Mouse (Mus musculus) left cerebral cortex, adult 18-20 months (tissue): ENCODE data around the gene Cd300lb. TPM values are rescaled to one million over a fixed set of nuclear protein-coding genes. Genes with fewer than 3 reads are reported as not detected.
"Not testable (repeated sequence)": the region's sequence is repeated elsewhere in the genome, so short reads cannot be mapped to it uniquely, and the experiment has no call there.

Experiments used
- DNase-seq, 2 experiments: peaks; one replicate each; pipeline ENCODE4 v3.0.0; 2021 to 2022; ENCODE audit warnings: low spot score in 2 of 2, mixed read lengths in 1 of 2
- long read RNA-seq, 2 experiments: library from polyadenylated mRNA; stranded (forward); transcript quantifications; one replicate each; pipeline ENCODE4 v2.0.0; 2021
- total RNA-seq, 2 experiments: library from RNA; stranded (reverse); gene quantifications; 2 replicates each; pipeline ENCODE4 v1.2.3; 2021

Gene Cd300lb
- total RNA-seq, result not detected
- long read RNA-seq, experiment 1, result 0 reads
- long read RNA-seq, experiment 2, partial matches to known transcripts, result 0 of 1 reads
- long read RNA-seq, experiment 2, other reads (novel, unspliced or antisense), result 1 of 1 reads

- DNase-seq, result no peak
These were observed at the start of gene Cd300lb for GRCm38 (mm10) chr11:114934144-114934543. TSS of gene Cd300lb (minus strand) at chr11:114934386.

GRCm38 (mm10) chr11:114981866-114982265 lies 47.7 kb upstream of the Cd300lb start:
- peak; percentile 10 to 11 for DNase-seq

GRCm38 (mm10) chr11:114972726-114973125 lies 38.5 kb upstream of the Cd300lb start:
- no peak for DNase-seq

GRCm38 (mm10) chr11:114968752-114969207 lies 34.6 kb upstream of the Cd300lb start, which contains the start of gene Cd300c:
TSS of gene Cd300c (minus strand) at chr11:114969157.
- DNase-seq, result no peak

GRCm38 (mm10) chr11:114965182-114965828 lies 31.1 kb upstream of the Cd300lb start:
- no peak for DNase-seq

- no peak for DNase-seq
These were observed 26.2 kb upstream of the Cd300lb start for GRCm38 (mm10) chr11:114960369-114960768.

GRCm38 (mm10) chr11:114933591-114933990 lies 595 bp downstream of the Cd300lb start:
- no peak for DNase-seq

GRCm38 (mm10) chr11:114931041-114931440 lies 3.1 kb downstream of the Cd300lb start:
- no peak for DNase-seq

GRCm38 (mm10) chr11:114929581-114929980 lies 4.6 kb downstream of the Cd300lb start:
- no peak for DNase-seq

- no peak for DNase-seq
These were observed 10.2 kb downstream of the Cd300lb start for GRCm38 (mm10) chr11:114923961-114924360.

GRCm38 (mm10) chr11:114922439-114922838 lies 11.7 kb downstream of the Cd300lb start:
- peak; percentile 64 for DNase-seq

GRCm38 (mm10) chr11:114917120-114917519 lies 17.1 kb downstream of the Cd300lb start:
- DNase-seq, result no peak

GRCm38 (mm10) chr11:114914978-114915377 lies 19.2 kb downstream of the Cd300lb start:
- DNase-seq, result no peak

GRCm38 (mm10) chr11:114912847-114913246 lies 21.3 kb downstream of the Cd300lb start:
- DNase-seq, result peak; percentile 83 to 85

GRCm38 (mm10) chr11:114909538-114909937 lies 24.6 kb downstream of the Cd300lb start:
- DNase-seq, result not testable (repeated sequence)

- no peak for DNase-seq
These were observed 26.1 kb downstream of the Cd300lb start for GRCm38 (mm10) chr11:114908086-114908485.

GRCm38 (mm10) chr11:114907567-114907966 lies 26.6 kb downstream of the Cd300lb start:
- DNase-seq, result no peak

GRCm38 (mm10) chr11:114903224-114903623 lies 31.0 kb downstream of the Cd300lb start:
- no peak for DNase-seq

- DNase-seq, result no peak
These were observed 36.2 kb downstream of the Cd300lb start for GRCm38 (mm10) chr11:114898026-114898425.

- DNase-seq, result no peak
These were observed 38.1 kb downstream of the Cd300lb start for GRCm38 (mm10) chr11:114896085-114896484.

GRCm38 (mm10) chr11:114890542-114890941 lies 43.6 kb downstream of the Cd300lb start:
- no peak for DNase-seq

- DNase-seq, result no peak
These were observed 44.1 kb downstream of the Cd300lb start, which contains the start of gene Cd300a for GRCm38 (mm10) chr11:114889991-114890518. TSS of gene Cd300a (plus strand) at chr11:114890041.
